Mouse (Mus musculus): ENCODE data around the gene Ankrd9. TPM values are rescaled to one million over a fixed set of nuclear protein-coding genes. Genes with fewer than 3 reads are reported as not detected.

The Ankrd9 gene
- polyA plus RNA-seq, 1 experiment: 34.5 TPM

GRCm38 (mm10) chr12:110961973-110962372 is 16.9 kb downstream of the Ankrd9 start:
- no peak for DNase-seq (ENCODE audit: low read depth)

GRCm38 (mm10) chr12:110954351-110954991 is 24.4 kb downstream of the Ankrd9 start:
- no peak for DNase-seq (ENCODE audit: low read depth)

GRCm38 (mm10) chr12:110953900-110954299 is 24.9 kb downstream of the Ankrd9 start:
- no peak for DNase-seq (ENCODE audit: low read depth)

- DNase-seq (ENCODE audit: low read depth): no peak
Measured at GRCm38 (mm10) chr12:110953443-110953842, 25.4 kb downstream of the Ankrd9 start.

GRCm38 (mm10) chr12:110952628-110953385 is 26.0 kb downstream of the Ankrd9 start:
- no peak for DNase-seq (ENCODE audit: low read depth)

GRCm38 (mm10) chr12:110951236-110951635 is 27.6 kb downstream of the Ankrd9 start:
- DNase-seq (ENCODE audit: low read depth): no peak

- DNase-seq (ENCODE audit: low read depth): no peak
Measured at GRCm38 (mm10) chr12:110950151-110950550, 28.7 kb downstream of the Ankrd9 start.

- DNase-seq (ENCODE audit: low read depth): no peak
Measured at GRCm38 (mm10) chr12:110949410-110949809, 29.4 kb downstream of the Ankrd9 start.

- no peak for DNase-seq (ENCODE audit: low read depth)
Measured at GRCm38 (mm10) chr12:110948910-110949201, 30.0 kb downstream of the Ankrd9 start.

- no peak for DNase-seq (ENCODE audit: low read depth)
Measured at GRCm38 (mm10) chr12:110948082-110948909, 30.5 kb downstream of the Ankrd9 start.

- no peak for DNase-seq (ENCODE audit: low read depth)
Measured at GRCm38 (mm10) chr12:110946216-110946615, 32.6 kb downstream of the Ankrd9 start.

GRCm38 (mm10) chr12:110940869-110941268 is 38.0 kb downstream of the Ankrd9 start:
- no peak for DNase-seq (ENCODE audit: low read depth)

- DNase-seq (ENCODE audit: low read depth): no peak
Measured at GRCm38 (mm10) chr12:110939385-110939784, 39.5 kb downstream of the Ankrd9 start.

- no peak for DNase-seq (ENCODE audit: low read depth)
Measured at GRCm38 (mm10) chr12:110937496-110937895, 41.3 kb downstream of the Ankrd9 start.

- DNase-seq (ENCODE audit: low read depth): peak; percentile 33
Measured at GRCm38 (mm10) chr12:110935983-110936620, 42.7 kb downstream of the Ankrd9 start.

- no peak for DNase-seq (ENCODE audit: low read depth)
Measured at GRCm38 (mm10) chr12:110932820-110933219, 46.0 kb downstream of the Ankrd9 start.

Other genes with a start within 250 kb of the Ankrd9 start
- gene Wdr20, start 241.1 kb downstream of the Ankrd9 start, polyA plus RNA-seq (2012; rRNA removed): 20.5 and 20.9 TPM in 2 replicates
- gene Mok, start 138.1 kb downstream of the Ankrd9 start, polyA plus RNA-seq (2012; rRNA removed): 1.9 and 3.1 TPM in 2 replicates
- gene Zfp839, start 128.8 kb downstream of the Ankrd9 start, polyA plus RNA-seq (2012; rRNA removed): 7.0 and 8.2 TPM in 2 replicates
- 36.5 and 47.3 TPM in 2 replicates for gene Cinp, start 89.9 kb downstream of the Ankrd9 start, polyA plus RNA-seq (2012; rRNA removed)
- 7.0 and 7.9 TPM in 2 replicates for gene Tecpr2, start 89.8 kb downstream of the Ankrd9 start, polyA plus RNA-seq (2012; rRNA removed)
- 7.6 and 15.2 TPM in 2 replicates for gene Rcor1, start 60.3 kb upstream of the Ankrd9 start, polyA plus RNA-seq (2012; rRNA removed)
- 13.1 and 14.5 TPM in 2 replicates for gene Traf3, start 187.3 kb upstream of the Ankrd9 start, polyA plus RNA-seq (2012; rRNA removed)
- gene 4930595D18Rik, start 205.5 kb upstream of the Ankrd9 start, polyA plus RNA-seq (2012; rRNA removed): not detected in 2 replicates